In genomic region chr8:88668400-88669086, GRCm38 (mm10) we compare ENCODE assay signal across 8 mouse cellular contexts. TPM values are rescaled to one million over a fixed set of nuclear protein-coding genes. Genes with fewer than 3 reads are reported as not detected.
A peak's percentile ranks its signal among the peaks of the same experiment; 100 is the strongest.
DNase-seq lines count a peak whose midpoint lies in the region; ATAC-seq and TF ChIP-seq lines count a peak whose summit lies in the region.

No protein-coding gene starts in this region.

- ATAC-seq in intestine, embryonic 15.5 days = peak; percentile 28; the same call in 1 of the 2 replicates
- ATAC-seq in intestine, postnatal 0 days = no peak
- ATAC-seq in forebrain, embryonic 15.5 days (replicated peaks) = peak; percentile 77
- no peak for ATAC-seq in erythroid progenitor cell, adult 5-6 weeks (replicated peaks; ENCODE audit: low FRiP score, poor library complexity, severe bottlenecking)

- no peaks in the 10 kb centered on the region for H3K9me3 ChIP-seq in intestine, embryonic 15.5 days
- H3K9me3 ChIP-seq in intestine, postnatal 0 days (ENCODE audit: control insufficient read depth) = no peaks in the 10 kb centered on the region
- no peaks in the 10 kb centered on the region for H3K9me3 ChIP-seq in CH12.LX (replicated peaks; ENCODE audit: low read length)
- H3K9me3 ChIP-seq in forebrain, embryonic 15.5 days = no peaks in the 10 kb centered on the region

- WGBS in intestine, embryonic 15.5 days = 58% methylated on average over 14 of the region's 14 CpGs
- 51% methylated on average over 11 of the region's 14 CpGs for WGBS in intestine, postnatal 0 days
- WGBS in forebrain, embryonic 15.5 days = 47% methylated on average over 14 of the region's 14 CpGs

- H3K79me2 ChIP-seq in CH12.LX (replicated peaks; ENCODE audit: control insufficient read depth, extremely low read depth, insufficient read depth, poor library complexity, severe bottlenecking) = peaks cover 24% of the 10 kb centered on the region

- intact Hi-C loops in left cerebral cortex, postnatal 14 days (cut with DNase I) = no loop called here
- intact Hi-C loops in gastrocnemius, postnatal 36 days (cut with DNase I) = no loop called here

- DNase-seq in CH12.LX (ENCODE audit: extremely low read depth) = peak; percentile 99
- peak; percentile 61 to 90 for DNase-seq in left cerebral cortex, postnatal 14 days (ENCODE audit: low spot score in 2 of 2)
- peak; percentile 21 for DNase-seq in retina, embryonic 14.5 days (ENCODE audit: low spot score)
- DNase-seq in gastrocnemius, postnatal 36 days = no peak

- H3K27ac ChIP-seq in intestine, embryonic 15.5 days = no peak overlapping the region
- no peak overlapping the region for H3K27ac ChIP-seq in intestine, postnatal 0 days (ENCODE audit: low read depth, low read length)
- H3K27ac ChIP-seq in CH12.LX (ENCODE audit: insufficient read depth, low read depth) = peak overlapping the region; percentile 96
- H3K27ac ChIP-seq in forebrain, embryonic 15.5 days (replicated peaks) = peak overlapping the region; percentile 52

- H3K36me3 ChIP-seq in intestine, embryonic 15.5 days = no peaks in the 10 kb centered on the region
- H3K36me3 ChIP-seq in intestine, postnatal 0 days (ENCODE audit: control insufficient read depth, insufficient read depth) = no peaks in the 10 kb centered on the region
- H3K36me3 ChIP-seq in CH12.LX (replicated peaks in 1 of 2; ENCODE audit: control insufficient read depth in 1 of 2, insufficient read depth in 1 of 2, low read length in 1 of 2) = peaks cover 57 to 75% of the 10 kb centered on the region in 2 experiments
- no peaks in the 10 kb centered on the region for H3K36me3 ChIP-seq in forebrain, embryonic 15.5 days

- peak; percentile 32; the same call in 1 of the 2 replicates for TF ChIP-seq POLR2A in CH12.LX (IDR thresholded peaks at IDR 0.05; ENCODE audit: low read depth, low read length)

- H3K9ac ChIP-seq in intestine, embryonic 15.5 days = no peak overlapping the region
- no peak overlapping the region for H3K9ac ChIP-seq in intestine, postnatal 0 days (ENCODE audit: low read depth, low read length)
- H3K9ac ChIP-seq in CH12.LX (ENCODE audit: insufficient read depth, low read depth) = peak overlapping the region; percentile 59
- no peak overlapping the region for H3K9ac ChIP-seq in forebrain, embryonic 15.5 days (replicated peaks)

- dilution Hi-C loops in CH12.LX (cut with MboI; ENCODE audit: extremely low pct_ligation_motif_present, extremely low pct_unique_long_range_greater_than_20kb, low sequenced_read_pairs) = no loop called here

- TF ChIP-seq RAD21 in CH12.LX (IDR thresholded peaks at IDR 0.05; ENCODE audit: low read depth, low read length) = peak; percentile 12

- peak; percentile 96 for TF ChIP-seq EP300 in CH12.LX (IDR thresholded peaks at IDR 0.05; ENCODE audit: low read length)

- no peak overlapping the region for H3K4me3 ChIP-seq in intestine, embryonic 15.5 days (replicated peaks)
- H3K4me3 ChIP-seq in intestine, postnatal 0 days (ENCODE audit: low read depth, low read length) = no peak overlapping the region
- no peak overlapping the region for H3K4me3 ChIP-seq in CH12.LX (replicated peaks in 1 of 3; ENCODE audit: low read depth in 2 of 3, low read length in 2 of 3, poor library complexity in 1 of 3)
- H3K4me3 ChIP-seq in forebrain, embryonic 15.5 days = no peak overlapping the region

- H3K27me3 ChIP-seq in intestine, embryonic 15.5 days (replicated peaks) = no peaks in the 10 kb centered on the region
- H3K27me3 ChIP-seq in intestine, postnatal 0 days (replicated peaks; ENCODE audit: control insufficient read depth, insufficient read depth, low read length) = no peaks in the 10 kb centered on the region
- H3K27me3 ChIP-seq in CH12.LX (replicated peaks) = no peaks in the 10 kb centered on the region
- H3K27me3 ChIP-seq in forebrain, embryonic 15.5 days = no peaks in the 10 kb centered on the region

- no peak overlapping the region for H3K4me2 ChIP-seq in intestine, embryonic 15.5 days (replicated peaks)
- H3K4me2 ChIP-seq in intestine, postnatal 0 days (replicated peaks; ENCODE audit: low read depth) = no peak overlapping the region
- peak overlapping the region; percentile 83 for H3K4me2 ChIP-seq in CH12.LX (ENCODE audit: insufficient read depth, low read depth, poor library complexity, severe bottlenecking)
- H3K4me2 ChIP-seq in forebrain, embryonic 15.5 days (replicated peaks) = no peak overlapping the region

- in situ Hi-C loops in CH12.LX (cut with MboI; ENCODE audit: low pct_ligation_motif_present, low pct_unique_long_range_greater_than_20kb, low sequenced_read_pairs) = no loop called here

- no peaks in the 10 kb centered on the region for H3K4me1 ChIP-seq in intestine, embryonic 15.5 days (replicated peaks)
- no peaks in the 10 kb centered on the region for H3K4me1 ChIP-seq in intestine, postnatal 0 days (replicated peaks; ENCODE audit: control insufficient read depth, insufficient read depth, low read length)
- H3K4me1 ChIP-seq in CH12.LX (ENCODE audit: control insufficient read depth in 1 of 2, insufficient read depth in 2 of 2) = peaks cover 43 to 93% of the 10 kb centered on the region in 2 experiments
- H3K4me1 ChIP-seq in forebrain, embryonic 15.5 days = peaks cover 12% of the 10 kb centered on the region

- no peak for TF ChIP-seq CTCF in intestine, postnatal 0 days (IDR thresholded peaks at IDR 0.05; ENCODE audit: low read depth)
- no peak for TF ChIP-seq CTCF in CH12.LX (conservative IDR thresholded peaks at IDR 0.05 in 1 of 2, IDR thresholded peaks at IDR 0.05 in 1 of 2; ENCODE audit: low read depth in 2 of 2, low read length in 2 of 2)

TF ChIP-seq in CH12.LX, 34 proteins besides CTCF, POLR2A, EP300 and RAD21 (continues in another document):
- TF ChIP-seq SIN3A (IDR thresholded peaks at IDR 0.05; ENCODE audit: low read length) = peak; percentile 98
- TF ChIP-seq ZNF384 (IDR thresholded peaks at IDR 0.05; ENCODE audit: low read depth, low read length) = no peak
- peak; percentile 56 for TF ChIP-seq MAX (IDR thresholded peaks at IDR 0.05; ENCODE audit: low read length)
- TF ChIP-seq NRF1 (IDR thresholded peaks at IDR 0.05; ENCODE audit: low read depth, low read length) = peak; percentile 60
- TF ChIP-seq JUND (conservative IDR thresholded peaks at IDR 0.05; ENCODE audit: low read depth, low read length) = peak; percentile 68; the same call in 1 of the 2 replicates
- peak; percentile 97 for TF ChIP-seq IRF4 (IDR thresholded peaks at IDR 0.05; ENCODE audit: low read depth, low read length)
- TF ChIP-seq CHD2 (IDR thresholded peaks at IDR 0.05; ENCODE audit: low read length) = peak; percentile 96
- TF ChIP-seq ELF1 (IDR thresholded peaks at IDR 0.05; ENCODE audit: low read depth, low read length) = peak; percentile 24; the same call in 1 of the 2 replicates
- peak; percentile 24; the same call in 1 of the 2 replicates for TF ChIP-seq SMC3 (IDR thresholded peaks at IDR 0.05; ENCODE audit: low read depth, low read length)
- TF ChIP-seq USF2 (conservative IDR thresholded peaks at IDR 0.05; ENCODE audit: low read depth, low read length) = no peak
- TF ChIP-seq USF1 (IDR thresholded peaks at IDR 0.05; ENCODE audit: low read depth, low read length) = no peak
- no peak for TF ChIP-seq ZC3H11A (IDR thresholded peaks at IDR 0.05; ENCODE audit: low read depth, low read length)
- peak; percentile 93 for TF ChIP-seq BHLHE40 (IDR thresholded peaks at IDR 0.05; ENCODE audit: low read depth, low read length)
- TF ChIP-seq GABPA (IDR thresholded peaks at IDR 0.05; ENCODE audit: insufficient replicate concordance, low read depth, low read length) = no peak
- TF ChIP-seq NELFE (IDR thresholded peaks at IDR 0.05; ENCODE audit: low read depth, low read length) = no peak
- TF ChIP-seq POLR2AphosphoS2 (IDR thresholded peaks at IDR 0.05; ENCODE audit: low read depth, low read length) = no peak

RNA-seq across cellular contexts. Expression of gene Nod2, which starts 21.4 kb away (rescaled TPM):
- 0.15 and 0.19 TPM in 2 replicates for polyA plus RNA-seq in intestine, embryonic 15.5 days (2015; fragmentation: Nextera tagmentation; extraction: Ambion mirVana)
- polyA plus RNA-seq in intestine, postnatal 0 days (2015; fragmentation: Nextera tagmentation; extraction: Ambion mirVana) = 0.21 and 0.22 TPM in 2 replicates
- total RNA-seq in CH12.LX (2012; rRNA removed) (10.9 and 11.7 TPM in 2 replicates), CH12.LX (2014; rRNA removed) (3.5 and 4.3 TPM in 2 replicates)
- polyA plus RNA-seq in CH12.LX (2012; ENCODE audit: insufficient read length, low read depth) = 7.5 and 7.7 TPM in 2 replicates
- polyA plus RNA-seq in forebrain, embryonic 15.5 days (2015; fragmentation: Nextera tagmentation; extraction: Ambion mirVana) = 0.15 and 0.20 TPM in 2 replicates
- under 1 TPM; 0.51 to 0.53 TPM for total RNA-seq in left cerebral cortex, postnatal 14 days (2021)
- 4.0 TPM in 1 of 2 replicates, not detected in the other for total RNA-seq in erythroid progenitor cell, adult 5-6 weeks (2015; ENCODE audit: low replicate concordance)
- 0.26 and 0.53 TPM in 2 replicates for total RNA-seq in erythroid progenitor cell, adult 5-6 weeks (2017; ENCODE audit: low replicate concordance)
- total RNA-seq in gastrocnemius, postnatal 36 days (2021) = under 1 TPM; 0.25 to 0.36 TPM

RNA-seq across cellular contexts. Expression of gene Cyld, which starts 28.3 kb away (rescaled TPM):
- polyA plus RNA-seq in intestine, embryonic 15.5 days (2015; fragmentation: Nextera tagmentation; extraction: Ambion mirVana) = 12.6 and 13.8 TPM in 2 replicates
- 9.3 and 11.5 TPM in 2 replicates for polyA plus RNA-seq in intestine, postnatal 0 days (2015; fragmentation: Nextera tagmentation; extraction: Ambion mirVana)
- total RNA-seq in CH12.LX (2012; rRNA removed) (19.4 and 20.2 TPM in 2 replicates), CH12.LX (2014; rRNA removed) (29.4 and 32.5 TPM in 2 replicates)
- 22.0 and 22.1 TPM in 2 replicates for polyA plus RNA-seq in CH12.LX (2012; ENCODE audit: insufficient read length, low read depth)
- 14.3 and 16.8 TPM in 2 replicates for polyA plus RNA-seq in forebrain, embryonic 15.5 days (2015; fragmentation: Nextera tagmentation; extraction: Ambion mirVana)
- total RNA-seq in left cerebral cortex, postnatal 14 days (2021) = 10 to 100 TPM; 73.8 to 85.9 TPM
- total RNA-seq in erythroid progenitor cell, adult 5-6 weeks (2015; ENCODE audit: low replicate concordance) = 13.3 and 16.3 TPM in 2 replicates
- 14.1 and 15.8 TPM in 2 replicates for total RNA-seq in erythroid progenitor cell, adult 5-6 weeks (2017; ENCODE audit: low replicate concordance)
- total RNA-seq in gastrocnemius, postnatal 36 days (2021) = 10 to 100 TPM; 13.1 to 16.4 TPM

RNA-seq across cellular contexts. Expression of gene Snx20, which starts 32.6 kb away (rescaled TPM):
- polyA plus RNA-seq in intestine, embryonic 15.5 days (2015; fragmentation: Nextera tagmentation; extraction: Ambion mirVana) = 5.1 and 5.6 TPM in 2 replicates
- 37.1 and 41.6 TPM in 2 replicates for polyA plus RNA-seq in intestine, postnatal 0 days (2015; fragmentation: Nextera tagmentation; extraction: Ambion mirVana)
- total RNA-seq in CH12.LX (2012; rRNA removed) (112 and 117 TPM in 2 replicates), CH12.LX (2014; rRNA removed) (69.1 and 69.9 TPM in 2 replicates)
- 93.1 and 105 TPM in 2 replicates for polyA plus RNA-seq in CH12.LX (2012; ENCODE audit: insufficient read length, low read depth)
- polyA plus RNA-seq in forebrain, embryonic 15.5 days (2015; fragmentation: Nextera tagmentation; extraction: Ambion mirVana) = 0.81 and 1.2 TPM in 2 replicates
- total RNA-seq in left cerebral cortex, postnatal 14 days (2021) = 1 to 10 TPM; 1.8 to 2.0 TPM
- total RNA-seq in erythroid progenitor cell, adult 5-6 weeks (2015; ENCODE audit: low replicate concordance) = 15.5 and 21.8 TPM in 2 replicates
- 1.7 and 4.2 TPM in 2 replicates for total RNA-seq in erythroid progenitor cell, adult 5-6 weeks (2017; ENCODE audit: low replicate concordance)
- under 1 TPM; 0.37 to 0.43 TPM for total RNA-seq in gastrocnemius, postnatal 36 days (2021)

Comparison
In these comparisons a context has a peak if more than half of its experiments do, and no peak if none do; other contexts are left out.
1. ATAC-seq: peak in intestine, embryonic 15.5 days (single experiment) and forebrain, embryonic 15.5 days (single experiment); none in intestine, postnatal 0 days (single experiment) and erythroid progenitor cell, adult 5-6 weeks (single experiment).
2. H3K27ac ChIP-seq: peak in CH12.LX (single experiment) and forebrain, embryonic 15.5 days (single experiment); none in intestine, embryonic 15.5 days (single experiment) and intestine, postnatal 0 days (single experiment).
3. DNase-seq: peak in CH12.LX (single experiment), left cerebral cortex, postnatal 14 days (2 of 2) and retina, embryonic 14.5 days (single experiment); none in gastrocnemius, postnatal 36 days (0 of 2).